Comparison of ENCODE assay signal across 25 mouse cellular contexts in genomic region chr1:105188210-105188919, GRCm38 (mm10).
DNase-seq lines count a peak whose midpoint lies in the region; ATAC-seq lines count a peak whose summit lies in the region.
"Had no signal": no experiment of that assay in that cellular context is flagged by ENCODE, and none has a peak within 500 bp of the region (broad histone marks: within the 10 kb centered on the region; RNA-seq: fewer than 3 reads in every experiment).

No protein-coding gene starts in this region.

- H3K9ac ChIP-seq in lung, embryonic 16.5 days (ENCODE audit: low read length), result no peak overlapping the region
- H3K9ac ChIP-seq: forebrain, embryonic 12.5 days; forebrain, postnatal 0 days; heart, embryonic 15.5 days; intestine, embryonic 15.5 days; kidney, embryonic 15.5 days; liver, embryonic 14.5 days; neural tube, embryonic 13.5 days had no signal

- no peaks in the 10 kb centered on the region for H3K36me3 ChIP-seq in lung, embryonic 16.5 days (ENCODE audit: control insufficient read depth, insufficient read depth, low read length)
- H3K36me3 ChIP-seq: forebrain, embryonic 12.5 days; heart, embryonic 10.5 days; heart, embryonic 15.5 days; intestine, embryonic 15.5 days; kidney, embryonic 15.5 days; neural tube, embryonic 13.5 days had no signal

- peaks cover 7% of the 10 kb centered on the region; the same call in 1 of the 2 replicates for H3K4me1 ChIP-seq in lung, embryonic 16.5 days (replicated peaks; ENCODE audit: control insufficient read depth, insufficient read depth, low read length)
- H3K4me1 ChIP-seq: forebrain, embryonic 12.5 days; heart, embryonic 10.5 days; heart, embryonic 15.5 days; intestine, embryonic 15.5 days; kidney, embryonic 15.5 days; neural tube, embryonic 13.5 days had no signal

- peak overlapping the region; percentile 84 for H3K27ac ChIP-seq in lung, embryonic 16.5 days (ENCODE audit: low read length)
- H3K27ac ChIP-seq: forebrain, embryonic 12.5 days; heart, embryonic 10.5 days; heart, embryonic 15.5 days; intestine, embryonic 15.5 days; kidney, embryonic 15.5 days; liver, embryonic 14.5 days; neural tube, embryonic 13.5 days had no signal

- DNase-seq in kidney, adult 9 months, result peak; percentile 35
- no peak for DNase-seq in kidney, postnatal 10 days
- no peak for DNase-seq in left cerebral cortex, adult 8-10 months (ENCODE audit: low spot score in 2 of 2)
- DNase-seq in layer of hippocampus, postnatal 36 days, result no peak
- DNase-seq: B cell, adult 2 months; cerebellum, adult 11 months; cerebellum, adult 9-11 months; forebrain, postnatal 0 days; gastrocnemius, postnatal 10 days; liver had no signal

- no peak overlapping the region for H3K4me3 ChIP-seq in lung, embryonic 16.5 days (ENCODE audit: low read length)
- H3K4me3 ChIP-seq: erythroblast, embryonic 14.5 days; forebrain, embryonic 12.5 days; heart, embryonic 10.5 days; heart, embryonic 15.5 days; intestine, embryonic 15.5 days; kidney, embryonic 15.5 days; neural tube, embryonic 13.5 days had no signal

- H3K4me2 ChIP-seq in lung, embryonic 16.5 days (ENCODE audit: low read depth, low read length), result no peak overlapping the region; the same call in 1 of the 2 replicates
- H3K4me2 ChIP-seq: forebrain, embryonic 12.5 days; heart, embryonic 15.5 days; intestine, embryonic 15.5 days; kidney, embryonic 15.5 days; midbrain, embryonic 11.5 days; neural tube, embryonic 13.5 days had no signal

- H3K9me3 ChIP-seq in lung, embryonic 16.5 days (ENCODE audit: control insufficient read depth, low read length), result no peaks in the 10 kb centered on the region
- H3K9me3 ChIP-seq: forebrain, embryonic 12.5 days; heart, embryonic 10.5 days; heart, embryonic 15.5 days; intestine, embryonic 15.5 days; kidney, embryonic 15.5 days; neural tube, embryonic 13.5 days had no signal

- ATAC-seq in common myeloid progenitor, adult 5-6 weeks (replicated peaks; ENCODE audit: low read depth, poor library complexity, severe bottlenecking), result peak; percentile 74
- ATAC-seq in lung, embryonic 16.5 days (ENCODE audit: low read depth), result peak; percentile 91
- peak; percentile 86 for ATAC-seq in megakaryocyte, adult 5-6 weeks (ENCODE audit: poor library complexity, severe bottlenecking)
- ATAC-seq in inflammation-experienced regulatory T-cells, adult 6 months, result no peak
- ATAC-seq: activated CD4-positive, CD25-positive, alpha-beta regulatory T cell, adult 4 months; forebrain, postnatal 0 days; hindbrain, embryonic 16.5 days; intestine, embryonic 15.5 days had no signal

- H3K27me3 ChIP-seq in lung, embryonic 16.5 days (ENCODE audit: control insufficient read depth, insufficient read depth, low read depth, low read length), result no peaks in the 10 kb centered on the region
- H3K27me3 ChIP-seq: forebrain, embryonic 12.5 days; heart, embryonic 15.5 days; intestine, embryonic 15.5 days; kidney, embryonic 15.5 days; neural tube, embryonic 13.5 days had no signal

- 47% methylated on average over 3 of the region's 3 CpGs for WGBS in lung, embryonic 16.5 days
